Mouse (Mus musculus): ENCODE measurements at regions not wholly inside any gene's neighbourhood (a gene's known extent, or its start where the extent isn't known, plus 50 kb on each side); places are given as distances from the start of the nearest gene placed in this dataset.

- Histone ChIP-seq H3K36me3 (no peaks in the 10 kb centered on the region), H3K27ac (no peak overlapping the region), H3K4me3 (no peak overlapping the region), H3K27me3 (ENCODE audit: insufficient read depth, poor library complexity, severe bottlenecking) (no peaks in the 10 kb centered on the region), H3K4me1 (replicated peaks) (no peaks in the 10 kb centered on the region), H3K9me3 (no peaks in the 10 kb centered on the region)
- DNase-seq (ENCODE audit: low spot score), result no peak
- WGBS, result 77% methylated on average over 2 of the region's 2 CpGs
Observed at GRCm38 (mm10) chr11:7502679-7503078, 289.0 kb upstream of the Igfbp3 start.

- Histone ChIP-seq H3K27me3 (ENCODE audit: insufficient read depth, poor library complexity, severe bottlenecking) (no peaks in the 10 kb centered on the region), H3K9me3 (no peaks in the 10 kb centered on the region), H3K36me3 (no peaks in the 10 kb centered on the region), H3K4me3 (no peak overlapping the region), H3K27ac (no peak overlapping the region), H3K4me1 (replicated peaks) (no peaks in the 10 kb centered on the region)
- no peak for DNase-seq (ENCODE audit: low spot score)
- WGBS, result 80% methylated on average over 2 of the region's 2 CpGs
Observed at GRCm38 (mm10) chr11:7502045-7502444, 288.3 kb upstream of the Igfbp3 start.

GRCm38 (mm10) chr11:7497803-7498202 lies 284.1 kb upstream of the Igfbp3 start:
- 82% methylated on average over 6 of the region's 6 CpGs for WGBS
- H3K27me3 ChIP-seq (ENCODE audit: insufficient read depth, poor library complexity, severe bottlenecking), result no peaks in the 10 kb centered on the region
- no peak overlapping the region for H3K27ac ChIP-seq
- H3K4me1 ChIP-seq (replicated peaks), result no peaks in the 10 kb centered on the region
- no peaks in the 10 kb centered on the region for H3K36me3 ChIP-seq
- H3K9me3 ChIP-seq, result no peaks in the 10 kb centered on the region
- H3K4me3 ChIP-seq, result no peak overlapping the region
- DNase-seq (ENCODE audit: low spot score), result no peak

- H3K36me3 ChIP-seq, result no peaks in the 10 kb centered on the region
- H3K4me1 ChIP-seq (replicated peaks), result no peaks in the 10 kb centered on the region
- no peak for DNase-seq (ENCODE audit: low spot score)
- H3K4me3 ChIP-seq, result no peak overlapping the region
- H3K27me3 ChIP-seq (ENCODE audit: insufficient read depth, poor library complexity, severe bottlenecking), result no peaks in the 10 kb centered on the region
- H3K27ac ChIP-seq, result no peak overlapping the region
- no peaks in the 10 kb centered on the region for H3K9me3 ChIP-seq
- 88% methylated on average over 7 of the region's 7 CpGs for WGBS
Observed at GRCm38 (mm10) chr11:7473832-7474545, 260.3 kb upstream of the Igfbp3 start.

DNA sequence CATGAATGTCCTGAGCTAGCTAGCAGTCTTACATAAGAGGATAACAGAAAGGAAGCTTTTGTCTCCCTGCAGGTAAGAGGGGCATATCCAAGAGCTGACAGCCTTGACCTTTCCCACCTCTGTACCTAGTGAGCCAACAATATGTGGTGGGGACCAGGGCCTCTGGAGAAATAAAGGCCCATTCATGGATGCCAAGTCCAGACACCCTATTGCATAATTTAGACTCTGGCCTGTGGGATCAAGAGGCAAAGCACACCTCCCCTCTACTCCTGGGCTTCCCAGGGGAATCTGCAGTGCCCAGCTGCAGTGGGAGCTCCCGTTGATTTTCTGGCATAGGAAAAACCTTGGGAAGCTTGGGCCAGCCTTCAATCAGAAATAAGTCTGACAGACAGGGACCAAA lies 251.8 kb upstream of the Igfbp3 start:
- Histone ChIP-seq H3K27ac (no peak overlapping the region), H3K36me3 (no peaks in the 10 kb centered on the region)
- WGBS, result 86% methylated on average over 1 of the region's 1 CpGs

GRCm38 (mm10) chr11:7461956-7462771 lies 248.4 kb upstream of the Igfbp3 start:
- Histone ChIP-seq H3K4me1 (replicated peaks) (peaks cover 3% of the 10 kb centered on the region; the same call in 1 of the 2 replicates), H3K9me3 (no peaks in the 10 kb centered on the region), H3K27ac (no peak overlapping the region), H3K4me3 (no peak overlapping the region), H3K27me3 (ENCODE audit: insufficient read depth, poor library complexity, severe bottlenecking) (no peaks in the 10 kb centered on the region), H3K36me3 (no peaks in the 10 kb centered on the region)
- WGBS, result 75% methylated on average over 6 of the region's 6 CpGs
- no peak for DNase-seq (ENCODE audit: low spot score)

More for the DNA sequence above, 251.8 kb upstream of the Igfbp3 start:
- Histone ChIP-seq H3K27me3 (ENCODE audit: insufficient read depth, poor library complexity, severe bottlenecking) (no peaks in the 10 kb centered on the region), H3K4me3 (no peak overlapping the region), H3K9me3 (no peaks in the 10 kb centered on the region), H3K4me1 (replicated peaks) (peaks cover 3% of the 10 kb centered on the region; the same call in 1 of the 2 replicates)
- no peak for DNase-seq (ENCODE audit: low spot score)

GRCm38 (mm10) chr11:7451756-7452155 lies 238.0 kb upstream of the Igfbp3 start:
- Histone ChIP-seq H3K4me1 (replicated peaks) (no peaks in the 10 kb centered on the region), H3K27me3 (ENCODE audit: insufficient read depth, poor library complexity, severe bottlenecking) (no peaks in the 10 kb centered on the region), H3K27ac (no peak overlapping the region), H3K9me3 (no peaks in the 10 kb centered on the region), H3K4me3 (no peak overlapping the region), H3K36me3 (no peaks in the 10 kb centered on the region)
- WGBS, result 91% methylated on average over 4 of the region's 4 CpGs
- no peak for DNase-seq (ENCODE audit: low spot score)

GRCm38 (mm10) chr11:7444494-7444893 lies 230.8 kb upstream of the Igfbp3 start:
- 91% methylated on average over 8 of the region's 8 CpGs for WGBS
- Histone ChIP-seq H3K4me3 (no peak overlapping the region), H3K9me3 (no peaks in the 10 kb centered on the region), H3K27ac (no peak overlapping the region), H3K36me3 (no peaks in the 10 kb centered on the region), H3K27me3 (ENCODE audit: insufficient read depth, poor library complexity, severe bottlenecking) (no peaks in the 10 kb centered on the region), H3K4me1 (replicated peaks) (no peaks in the 10 kb centered on the region)
- no peak for DNase-seq (ENCODE audit: low spot score)

DNA sequence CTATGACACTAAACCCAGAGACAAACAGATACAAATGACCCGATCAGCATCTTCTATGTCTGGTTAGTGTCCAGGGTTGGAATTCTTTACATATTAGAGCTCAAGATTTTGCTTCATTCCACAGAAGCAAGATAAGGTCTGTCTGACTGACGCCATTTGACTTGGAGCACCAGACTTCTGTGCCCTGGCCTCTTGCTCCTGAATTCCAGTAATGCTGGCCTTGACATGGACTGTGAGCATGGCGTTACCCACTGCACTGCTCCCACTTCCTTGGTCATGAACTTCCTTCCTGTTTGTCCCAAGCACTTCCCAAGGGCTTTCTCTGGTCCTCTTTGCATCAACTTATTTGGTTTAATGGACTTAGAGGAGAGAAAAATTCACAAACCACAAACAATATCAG lies 225.6 kb upstream of the Igfbp3 start:
- WGBS, result 88% methylated on average over 3 of the region's 3 CpGs
- Histone ChIP-seq H3K36me3 (no peaks in the 10 kb centered on the region), H3K9me3 (no peaks in the 10 kb centered on the region), H3K27me3 (ENCODE audit: insufficient read depth, poor library complexity, severe bottlenecking) (no peaks in the 10 kb centered on the region), H3K4me3 (no peak overlapping the region), H3K4me1 (replicated peaks) (no peaks in the 10 kb centered on the region), H3K27ac (no peak overlapping the region)
- no peak for DNase-seq (ENCODE audit: low spot score)

DNA sequence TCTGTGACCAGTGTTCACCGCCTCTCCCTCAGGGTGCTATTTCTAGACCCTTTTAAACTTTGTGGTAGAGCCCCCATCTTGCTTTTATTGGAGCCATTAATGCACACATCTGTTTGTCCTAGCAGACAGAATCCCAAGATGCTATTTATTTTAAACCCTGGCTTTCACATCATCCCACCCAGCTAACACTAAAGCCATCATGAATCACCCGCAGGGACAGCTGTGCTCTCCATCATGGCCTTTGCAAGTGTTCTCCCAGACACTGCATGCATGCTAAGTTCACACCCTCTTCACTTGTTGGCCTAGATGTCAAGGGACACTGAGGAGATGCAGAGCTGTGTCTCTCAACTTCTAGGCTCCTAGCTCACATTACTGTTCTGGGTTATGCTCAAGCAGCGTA lies 220.9 kb upstream of the Igfbp3 start:
- 98% methylated on average over 3 of the region's 3 CpGs for whole genome bisulfite sequencing
- no peak overlapping the region for H3K27ac ChIP-seq
- H3K4me3 ChIP-seq, result no peak overlapping the region
- no peak for DNase-seq (ENCODE audit: low spot score)
- H3K4me1 ChIP-seq (replicated peaks), result no peaks in the 10 kb centered on the region
- H3K36me3 ChIP-seq, result no peaks in the 10 kb centered on the region
- no peaks in the 10 kb centered on the region for H3K27me3 ChIP-seq (ENCODE audit: insufficient read depth, poor library complexity, severe bottlenecking)
- no peaks in the 10 kb centered on the region for H3K9me3 ChIP-seq

- Histone ChIP-seq H3K27me3 (ENCODE audit: insufficient read depth, poor library complexity, severe bottlenecking) (no peaks in the 10 kb centered on the region), H3K4me3 (no peak overlapping the region), H3K9me3 (no peaks in the 10 kb centered on the region), H3K27ac (no peak overlapping the region), H3K4me1 (replicated peaks) (peaks cover 11% of the 10 kb centered on the region), H3K36me3 (no peaks in the 10 kb centered on the region)
- 87% methylated on average over 4 of the region's 4 CpGs for WGBS
- no peak for DNase-seq (ENCODE audit: low spot score)
Observed at GRCm38 (mm10) chr11:7427771-7428170, 214.0 kb upstream of the Igfbp3 start.

DNA sequence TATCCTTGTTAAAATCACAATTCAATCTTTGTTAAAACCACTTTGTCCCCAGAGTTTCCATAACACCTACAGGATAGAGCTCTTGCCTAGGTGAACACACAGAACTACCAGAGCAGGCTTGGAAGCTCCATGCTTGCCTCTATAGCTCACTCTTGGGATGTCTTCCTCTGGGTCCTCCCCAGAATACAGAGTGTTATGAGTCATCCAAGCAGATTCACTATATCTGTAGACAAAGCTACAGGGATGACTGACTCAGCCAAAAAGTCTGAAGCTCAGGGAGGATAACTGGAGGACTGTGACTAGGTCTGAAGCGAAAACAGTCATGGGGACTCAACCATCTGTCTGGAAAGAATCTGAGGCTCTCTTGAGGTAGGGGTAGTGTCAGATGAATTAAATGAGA lies 211.5 kb upstream of the Igfbp3 start:
- 93% methylated on average over 1 of the region's 1 CpGs for WGBS
- peaks cover 11% of the 10 kb centered on the region for H3K4me1 ChIP-seq (replicated peaks)
- H3K9me3 ChIP-seq, result no peaks in the 10 kb centered on the region
- no peaks in the 10 kb centered on the region for H3K36me3 ChIP-seq
- no peak overlapping the region for H3K4me3 ChIP-seq
- H3K27ac ChIP-seq, result no peak overlapping the region
- H3K27me3 ChIP-seq (ENCODE audit: insufficient read depth, poor library complexity, severe bottlenecking), result no peaks in the 10 kb centered on the region
- no peak for DNase-seq (ENCODE audit: low spot score)

GRCm38 (mm10) chr11:7424082-7424471 lies 210.4 kb upstream of the Igfbp3 start:
- no peaks in the 10 kb centered on the region for H3K36me3 ChIP-seq
- DNase-seq (ENCODE audit: low spot score), result no peak
- peaks cover 11% of the 10 kb centered on the region for H3K4me1 ChIP-seq (replicated peaks)
- H3K27me3 ChIP-seq (ENCODE audit: insufficient read depth, poor library complexity, severe bottlenecking), result no peaks in the 10 kb centered on the region
- no peak overlapping the region for H3K27ac ChIP-seq
- WGBS, result 51% methylated on average over 5 of the region's 5 CpGs
- no peak overlapping the region for H3K4me3 ChIP-seq
- H3K9me3 ChIP-seq, result no peaks in the 10 kb centered on the region
